Mouse (Mus musculus) frontal cortex, adult 2 months (tissue): ENCODE measurements around the gene Ccdc92b. TPM values are rescaled to one million over a fixed set of nuclear protein-coding genes. Genes with fewer than 3 reads are reported as not detected.

Experiments
- DNase-seq, 2 experiments: peaks; one replicate each; pipeline ENCODE4 v3.0.0; 2022; ENCODE audit warnings: low spot score in 1 of 2; ENCODE audit errors: extremely low spot score in 1 of 2
- polyA plus RNA-seq: library from polyadenylated mRNA; depleted of rRNA; stranded (reverse); fragments of >200 nt; gene quantifications from 2 replicates; pipeline ENCODE4 v1.2.3, GENCODE M21; 2012

The Ccdc92b gene
- polyA plus RNA-seq, 1 experiment, result 19.5 TPM

DNA sequence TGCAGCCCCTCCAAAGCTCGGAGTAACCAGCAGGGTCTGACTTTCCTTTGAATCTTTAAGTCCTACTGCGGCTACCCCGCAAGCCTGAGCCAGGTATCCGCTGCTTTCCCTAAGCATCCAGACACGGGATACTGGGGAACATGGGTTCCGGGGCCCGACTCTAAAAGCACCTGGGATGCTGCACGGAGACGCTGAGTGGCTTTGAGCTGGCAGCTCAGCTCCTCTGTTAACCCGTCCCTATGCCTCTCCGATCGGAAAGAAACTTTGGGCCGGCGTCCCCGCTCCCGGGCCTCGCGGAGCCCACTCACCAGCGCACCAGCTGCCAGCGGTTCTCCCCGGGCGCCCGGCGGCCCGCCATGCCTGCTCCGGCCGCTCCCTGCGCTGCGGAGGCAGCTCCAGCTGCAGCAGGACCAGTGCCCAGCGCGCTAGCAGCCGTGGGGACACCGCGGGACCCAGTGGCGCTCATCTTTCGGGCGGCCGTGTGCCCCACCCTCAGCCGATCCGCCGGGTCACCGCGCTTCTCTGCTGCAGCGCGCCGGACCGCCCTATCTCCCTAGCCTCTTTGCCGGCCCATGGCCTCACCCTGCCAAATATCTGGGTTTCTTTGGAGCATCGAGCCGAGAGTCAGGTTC is 8.7 kb upstream of the Ccdc92b start, which contains the start of gene Rap1gap2:
TSS of gene Rap1gap2 (minus strand) at position 371 of the 632 bp plus-strand sequence.
- peak in 1 of 2 experiments; percentile 32 for DNase-seq

DNA sequence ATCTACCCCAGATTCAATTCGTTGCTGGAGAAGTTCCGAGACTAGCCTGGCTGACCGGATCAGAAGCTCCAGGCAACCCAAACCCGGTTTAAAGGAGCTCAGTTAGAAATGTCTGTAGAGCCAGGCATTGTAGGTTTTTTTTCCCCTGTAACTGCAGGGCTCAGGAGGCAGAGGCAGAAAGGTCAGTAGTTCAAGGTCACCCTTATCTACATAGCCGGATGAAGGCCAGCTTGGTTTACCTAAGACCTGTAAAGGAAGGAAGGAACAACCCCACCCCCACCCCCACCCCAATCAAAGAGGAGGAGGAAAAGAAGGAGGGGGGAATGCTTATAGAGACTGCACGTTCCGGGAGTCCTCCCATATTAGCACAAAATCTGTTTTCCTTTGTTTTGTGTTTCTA is 8.0 kb upstream of the Ccdc92b start:
- no peak for DNase-seq

DNA sequence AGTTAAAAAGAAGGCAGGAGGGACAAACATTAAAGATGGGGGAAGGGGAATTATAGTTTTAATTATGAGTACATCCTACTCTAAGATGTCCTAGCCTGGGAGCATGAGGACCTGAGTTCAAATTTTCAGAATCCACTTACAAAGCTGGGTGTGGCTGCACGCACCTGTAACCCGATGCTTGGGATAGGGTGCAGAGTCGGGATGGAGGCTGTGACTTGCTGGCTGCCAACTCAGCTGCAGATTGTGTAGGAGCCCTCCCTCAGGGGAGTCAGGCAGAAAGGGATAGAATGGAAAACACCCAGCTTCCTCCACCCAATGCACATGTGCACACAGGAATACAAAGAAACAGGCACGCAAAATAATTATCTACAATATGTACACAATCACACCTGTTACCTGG is 6.0 kb upstream of the Ccdc92b start:
- no peak for DNase-seq

DNA sequence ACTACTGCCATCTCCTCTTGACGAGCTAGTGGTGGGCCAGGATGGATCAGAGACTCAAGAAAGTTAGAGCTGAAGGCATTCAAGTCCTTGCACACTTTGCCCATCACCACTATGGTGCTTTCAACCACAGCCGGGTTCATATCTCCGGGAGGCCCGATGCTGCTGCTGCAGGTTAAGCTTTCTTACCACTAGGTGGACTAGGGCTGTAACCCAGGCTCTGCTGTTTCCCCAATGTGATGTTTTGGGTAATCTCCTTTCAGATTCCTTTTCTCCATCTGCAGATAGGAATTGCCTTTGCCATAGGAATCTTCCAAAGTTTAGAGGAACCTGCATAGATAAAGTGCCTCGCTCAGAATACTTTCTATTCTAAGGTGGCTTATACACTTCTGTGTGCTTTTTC is 3.8 kb upstream of the Ccdc92b start:
- no peak for DNase-seq

DNA sequence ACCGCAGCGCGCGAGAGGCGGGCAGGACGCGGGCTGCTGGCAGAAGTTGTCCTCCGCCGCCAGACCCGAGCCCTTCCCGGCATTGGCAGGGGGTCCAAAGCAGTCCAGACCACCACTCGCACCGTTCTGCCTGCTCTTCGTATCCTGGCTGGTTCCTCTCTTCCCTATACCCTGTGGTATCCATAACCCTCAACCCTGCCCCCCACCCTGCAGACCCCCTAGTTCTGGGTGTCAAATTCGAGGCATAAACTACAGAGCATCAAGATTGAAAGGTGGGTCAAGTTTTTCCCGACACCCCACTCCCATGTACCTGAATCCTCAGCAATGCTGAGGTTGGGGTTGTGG is 523 bp downstream of the Ccdc92b start:
- no peak for DNase-seq

DNA sequence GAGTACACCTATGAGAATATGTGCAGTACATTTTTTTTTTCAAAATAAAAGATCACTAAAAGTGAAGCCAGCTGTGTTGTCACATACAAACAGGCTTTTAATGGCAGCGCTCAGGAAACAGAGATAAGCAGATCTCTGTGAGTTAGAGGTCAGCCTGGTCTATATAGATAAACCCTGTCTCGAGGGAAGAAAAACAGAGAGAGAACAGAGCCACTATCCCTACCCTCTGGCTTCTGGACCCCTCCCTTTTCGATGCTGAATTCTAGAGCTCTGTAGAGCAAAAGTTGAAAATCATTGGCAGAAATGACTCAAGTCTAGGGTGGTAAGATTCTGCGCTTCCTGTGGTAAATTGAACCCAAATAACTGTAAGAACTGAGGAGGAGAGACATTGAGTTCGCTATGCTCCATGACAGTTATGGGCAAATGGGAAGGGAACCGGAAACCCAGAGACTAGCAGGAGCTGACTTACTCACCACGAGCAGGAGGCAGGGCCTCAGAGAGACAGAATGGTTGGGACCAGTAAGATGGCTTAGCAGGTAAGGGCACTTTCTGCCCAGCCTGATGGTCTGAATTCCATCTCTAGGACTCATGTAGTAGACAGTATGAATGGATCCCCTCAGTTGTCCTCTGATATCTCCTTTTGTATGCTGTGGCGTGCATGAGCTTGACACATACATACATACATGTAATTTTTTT is 2.7 kb downstream of the Ccdc92b start:
- no peak for DNase-seq

DNA sequence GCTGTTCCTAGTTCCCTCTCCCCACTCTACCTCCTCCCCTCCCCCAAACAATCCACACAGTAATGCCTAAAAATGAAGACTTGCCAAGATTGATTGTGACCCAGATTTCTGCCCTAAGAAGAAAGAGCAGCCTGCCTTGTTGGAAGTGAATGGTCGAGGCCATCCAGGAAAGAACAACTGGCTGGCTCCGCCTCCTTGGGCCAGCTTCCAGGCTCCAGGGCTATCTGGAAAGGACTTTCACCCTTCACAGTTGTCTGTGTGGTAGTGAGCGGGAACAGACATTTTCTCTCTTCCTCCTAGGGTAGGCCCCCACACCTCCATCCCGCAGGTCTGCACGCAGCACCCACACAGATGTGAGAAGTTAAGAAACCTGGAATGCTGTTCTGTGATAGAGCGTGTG is 4.3 kb downstream of the Ccdc92b start:
- DNase-seq, result no peak

DNA sequence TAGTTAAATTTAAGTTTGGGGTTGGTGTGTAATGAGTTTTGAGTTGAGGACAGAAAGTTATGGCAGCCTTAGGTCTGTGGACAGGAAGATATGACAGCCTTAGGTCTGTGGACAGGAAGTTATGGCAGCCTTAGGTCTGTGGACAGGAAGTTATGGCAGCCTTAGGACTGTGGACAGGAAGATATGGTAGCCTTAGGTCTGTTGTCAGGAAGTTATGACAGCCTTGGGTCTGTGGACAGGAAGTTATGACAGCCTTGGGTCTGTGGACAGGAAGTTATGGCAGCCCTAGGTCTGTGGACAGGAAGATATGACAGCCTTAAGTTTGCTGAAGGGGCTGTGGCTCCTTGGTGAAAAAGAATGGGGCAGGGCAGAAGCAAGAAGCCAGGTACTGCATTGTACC is 5.9 kb downstream of the Ccdc92b start:
- DNase-seq, result no peak

DNA sequence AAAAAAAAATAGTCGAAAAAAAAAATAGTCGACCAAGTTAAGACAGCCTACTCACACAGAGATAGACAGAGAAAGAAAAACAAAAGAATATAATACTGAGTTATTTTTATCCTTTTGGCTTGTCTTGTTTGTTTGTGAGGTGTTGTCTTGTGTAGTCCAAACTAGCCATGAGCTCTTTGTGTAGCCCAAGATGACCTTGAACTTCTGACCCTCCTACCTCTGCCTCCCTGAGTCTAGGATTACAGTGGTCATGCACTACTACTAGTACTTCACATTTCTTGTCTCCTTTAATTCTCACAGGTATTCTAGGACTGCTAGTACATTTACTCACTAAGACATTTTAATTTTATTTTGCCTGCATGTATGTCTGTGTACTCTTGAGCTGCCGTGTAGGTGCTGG is 8.1 kb downstream of the Ccdc92b start:
- DNase-seq, result no peak

DNA sequence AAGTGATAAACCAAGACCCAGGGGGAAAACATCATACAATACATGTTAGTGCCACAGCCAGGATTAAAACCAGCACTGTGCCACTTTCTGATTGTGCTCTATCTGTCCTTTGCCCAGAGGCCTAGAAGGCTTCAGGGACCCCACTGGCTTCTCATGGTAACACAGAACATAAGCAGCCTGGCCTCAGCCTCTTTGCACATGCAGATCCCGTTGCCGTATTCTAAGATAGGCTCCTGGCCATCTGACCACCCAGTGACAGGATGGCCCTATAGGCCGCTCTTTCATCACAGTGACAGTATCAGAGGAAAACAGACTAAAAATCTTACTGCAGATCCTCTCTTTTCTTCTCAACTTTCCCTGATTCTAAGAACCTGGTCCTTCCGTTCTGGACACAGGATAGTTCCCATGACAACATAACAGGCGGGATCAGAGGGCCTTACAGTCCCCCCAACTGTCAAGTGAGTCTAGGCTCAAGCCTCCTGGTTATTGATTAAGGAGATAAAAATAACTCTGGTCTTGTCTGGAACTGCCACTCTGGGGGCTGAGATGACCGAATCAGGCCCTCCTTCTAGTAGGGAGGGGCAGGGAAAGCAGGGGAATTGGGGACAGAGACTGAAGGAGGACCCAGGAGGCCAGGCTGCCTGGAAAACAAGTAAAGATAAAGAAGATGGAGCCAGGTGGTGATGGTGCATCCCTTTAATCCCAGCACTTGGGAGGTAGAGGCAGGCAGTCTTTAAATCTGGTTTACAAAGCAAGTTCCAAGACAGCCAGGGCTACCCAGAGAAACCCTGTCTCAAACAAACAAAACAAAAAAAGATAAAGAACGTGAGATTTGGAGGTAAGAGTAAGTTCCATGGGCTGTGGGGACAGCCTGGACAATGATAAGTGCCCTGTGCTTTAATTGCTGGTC is 12.7 kb downstream of the Ccdc92b start:
- DNase-seq, result no peak

DNA sequence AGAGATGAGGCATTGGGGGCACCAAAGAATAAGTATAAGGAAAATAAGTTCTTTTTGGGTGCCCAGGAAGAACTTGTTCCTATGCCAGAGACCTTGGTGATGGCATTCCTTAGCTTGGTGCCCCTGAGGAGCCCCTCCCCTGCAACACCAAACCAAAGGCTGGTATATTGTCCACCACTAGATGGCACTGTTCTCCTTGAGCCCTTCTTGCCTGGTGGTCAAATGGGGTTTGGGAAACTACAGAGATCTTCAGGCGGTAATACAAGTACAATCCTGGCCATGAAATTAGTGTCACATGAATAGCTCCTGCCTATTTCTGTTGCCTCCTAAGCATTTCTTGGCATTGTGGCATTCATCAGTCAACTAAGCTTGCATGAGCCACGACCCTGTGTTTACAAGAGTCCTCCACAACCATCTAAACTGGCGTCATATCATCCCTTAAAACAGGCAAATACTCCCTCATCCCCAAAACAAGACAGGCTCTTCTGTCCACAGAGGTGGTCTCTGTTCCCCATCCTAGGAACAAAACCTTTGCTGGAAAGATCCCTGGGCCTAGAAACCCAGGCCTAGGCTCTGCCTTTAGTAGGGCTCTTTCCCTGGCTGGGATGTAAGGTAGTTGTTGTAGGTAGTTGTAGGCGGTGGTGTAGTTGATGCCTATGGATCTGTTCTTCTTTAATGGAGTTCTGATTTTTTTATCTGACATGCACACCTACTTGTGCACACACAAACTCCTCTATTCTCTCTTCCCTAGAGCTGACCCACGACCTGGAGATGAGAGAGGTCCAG is 15.3 kb downstream of the Ccdc92b start:
- peak in 1 of 2 experiments; percentile 88 for DNase-seq

DNA sequence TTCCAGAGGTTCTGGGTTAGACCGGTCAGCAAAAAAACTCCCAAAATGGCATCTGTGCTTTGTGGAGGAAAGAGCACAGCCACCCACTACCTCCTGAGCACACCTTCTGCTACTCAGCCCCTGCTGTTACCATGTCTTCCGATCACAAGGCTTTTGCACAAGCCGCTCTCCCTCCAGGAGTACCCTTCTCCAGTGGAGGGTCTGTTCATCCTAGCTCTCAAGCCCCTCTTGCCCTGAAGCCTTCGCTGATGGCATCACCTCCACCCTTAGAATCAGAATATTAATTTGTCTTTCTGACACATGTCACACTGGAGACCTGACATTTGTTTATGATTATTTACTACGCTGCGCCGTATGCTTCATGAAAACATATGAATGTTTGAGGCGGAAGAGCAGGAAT is 18.1 kb downstream of the Ccdc92b start:
- DNase-seq, result no peak

DNA sequence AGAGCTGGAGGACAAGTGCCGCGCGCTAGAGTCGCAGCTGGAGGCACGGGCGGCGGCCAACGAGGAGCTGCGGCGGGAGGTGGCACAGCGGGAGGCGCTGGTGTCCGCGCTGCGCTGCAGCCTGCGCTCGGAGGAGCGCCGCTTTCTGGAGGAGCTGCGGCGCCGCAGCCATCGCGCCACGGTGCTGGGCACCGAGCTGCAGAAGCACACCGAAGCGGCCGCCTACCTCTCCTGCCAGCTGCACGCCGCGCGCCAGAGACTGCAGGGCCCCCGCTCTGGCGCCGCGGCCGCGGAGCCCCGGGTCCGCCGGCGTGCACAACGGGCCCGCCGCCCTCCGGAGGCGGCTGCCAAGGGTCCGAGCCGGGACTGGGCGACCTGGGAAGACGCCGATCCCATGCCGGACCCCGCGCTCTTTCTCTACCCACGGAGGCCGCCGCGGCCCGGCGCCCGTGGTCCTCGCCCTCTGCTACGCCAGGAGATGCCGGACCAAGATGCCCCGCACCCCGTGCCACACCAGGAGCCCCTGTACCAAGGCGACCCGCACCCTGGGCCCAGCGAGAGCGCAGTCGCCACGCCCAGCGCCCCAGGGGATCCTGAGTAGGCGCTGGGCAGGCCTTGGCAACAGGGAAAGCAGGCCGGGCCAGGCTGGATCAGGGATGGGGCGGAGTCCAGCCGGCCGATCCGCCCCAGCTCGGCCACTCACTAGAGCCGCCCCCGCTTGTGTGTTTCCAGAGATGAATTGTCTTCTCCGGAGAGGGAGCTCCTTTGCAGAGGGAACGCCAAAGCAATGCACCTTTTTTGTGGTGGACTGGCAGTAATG is 18.8 kb downstream of the Ccdc92b start:
- DNase-seq, result peak; percentile 43 to 73

DNA sequence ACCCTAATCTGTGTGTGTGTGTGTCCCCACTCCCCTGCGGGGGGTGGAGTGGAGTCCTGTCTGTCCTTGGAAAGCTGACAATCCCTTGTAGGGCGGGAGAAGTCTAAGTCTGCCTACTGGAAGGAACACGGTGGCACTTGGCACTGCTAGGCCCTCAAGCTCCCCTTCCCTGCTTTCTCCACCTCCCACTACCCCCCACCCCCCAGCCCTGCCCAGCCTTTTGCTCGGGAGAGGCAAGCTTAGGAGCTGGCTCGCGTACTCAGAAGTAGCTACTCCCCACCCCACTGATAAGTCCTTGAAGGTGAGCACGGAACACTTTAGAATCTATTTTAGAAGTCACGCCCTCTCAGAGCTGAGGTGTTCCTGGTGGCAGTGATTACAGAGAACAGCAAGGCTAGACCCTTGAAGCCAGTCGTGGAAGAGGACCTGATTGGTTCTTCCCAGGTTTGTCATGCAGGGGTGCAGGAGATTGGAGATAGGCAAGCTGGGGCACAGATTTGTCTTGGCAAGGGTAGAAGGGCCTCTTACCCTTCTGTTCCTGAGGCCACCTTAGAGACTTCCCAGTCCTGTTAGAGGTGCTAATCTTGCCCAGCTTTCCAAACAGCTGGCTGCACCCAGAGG is 19.5 kb downstream of the Ccdc92b start:
- no peak for DNase-seq

DNA sequence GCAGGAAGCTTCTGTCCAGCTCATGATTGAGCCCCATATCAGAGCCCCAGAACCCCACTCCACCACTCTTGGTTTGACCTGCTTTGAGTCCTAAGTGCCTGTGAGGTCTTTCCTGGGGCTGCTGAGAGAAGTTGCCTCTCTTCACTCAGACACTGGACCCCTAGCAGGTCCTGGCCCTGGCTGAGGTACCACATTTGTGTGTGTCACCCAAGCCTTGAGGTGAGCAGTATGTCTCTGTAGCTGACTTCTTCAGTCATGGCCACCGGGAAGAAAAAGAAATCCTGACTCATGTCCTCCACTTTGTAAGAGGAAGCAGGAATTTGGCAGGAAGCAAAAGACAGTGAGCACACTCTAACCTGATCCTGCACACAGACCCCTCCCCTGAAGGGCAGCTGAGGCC is 20.2 kb downstream of the Ccdc92b start:
- no peak for DNase-seq

DNA sequence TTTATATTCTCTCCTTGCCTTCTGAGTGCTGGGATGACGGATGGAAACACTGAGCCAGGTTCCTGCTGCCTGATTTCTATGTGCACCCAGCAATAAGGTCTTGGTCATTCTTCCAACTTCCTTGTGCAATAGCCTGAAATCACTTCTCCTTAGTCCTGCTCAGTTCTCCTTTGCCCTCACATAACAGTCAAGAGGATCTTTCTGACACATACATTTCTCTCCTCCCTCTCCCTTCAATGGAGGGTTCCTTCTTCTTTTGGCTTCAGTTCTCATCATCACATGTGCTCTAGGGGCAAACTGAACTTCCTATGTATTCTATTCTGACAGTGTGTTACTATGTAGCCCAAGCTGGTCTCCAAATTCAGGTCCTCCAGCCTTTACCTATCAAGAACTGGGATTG is 28.6 kb downstream of the Ccdc92b start:
- no peak for DNase-seq

DNA sequence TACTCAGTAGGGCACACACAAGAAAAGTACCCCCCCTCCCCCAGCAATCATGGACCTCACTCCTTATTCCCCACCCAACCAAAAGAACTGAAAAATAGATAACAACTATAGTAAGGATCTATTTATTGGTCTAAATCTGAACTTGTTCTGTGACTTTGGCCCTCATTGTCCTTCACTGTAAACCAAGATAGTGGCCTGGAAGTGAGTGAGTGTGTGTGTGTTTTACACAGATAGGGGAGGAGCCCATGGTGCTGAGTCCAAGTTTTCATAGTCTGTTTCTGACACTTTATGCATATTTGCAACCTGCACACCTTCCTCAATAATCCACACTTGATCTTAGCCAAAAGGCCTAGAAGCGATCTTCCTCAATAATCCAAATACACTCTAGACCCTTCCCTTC is 29.3 kb downstream of the Ccdc92b start:
- no peak for DNase-seq

DNA sequence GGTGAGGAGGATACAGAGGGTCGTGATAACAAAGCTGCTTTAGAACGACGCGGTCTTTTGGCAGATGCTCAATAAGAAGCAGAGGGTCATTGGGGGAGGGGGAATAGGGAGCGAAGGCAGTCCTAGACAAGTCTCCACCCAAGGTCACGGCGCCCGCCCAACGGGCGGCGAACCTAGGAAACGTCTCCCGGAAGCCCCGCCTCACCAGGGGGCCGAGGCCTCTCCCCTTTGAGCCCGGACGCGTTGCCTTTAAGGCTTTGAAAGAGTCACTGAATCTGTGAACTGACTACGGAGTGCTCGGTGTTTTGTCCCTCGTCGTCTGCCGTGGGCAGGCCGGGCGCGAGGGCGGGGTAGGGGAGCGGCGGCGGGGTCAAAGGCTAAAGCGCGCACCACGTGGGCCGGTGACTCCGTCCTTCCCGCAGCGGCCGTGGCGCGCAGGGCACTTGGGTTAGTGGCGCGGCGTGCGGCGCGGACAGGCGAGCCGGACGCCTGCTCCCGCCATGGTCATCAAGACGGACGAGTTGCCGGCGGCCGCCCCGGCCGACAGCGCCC is 29.8 kb downstream of the Ccdc92b start, which contains the start of gene Cluh:
TSS of gene Cluh (plus strand) at position 401 of the 552 bp plus-strand sequence.
- peak; percentile 95 to 98 for DNase-seq
